Mouse (Mus musculus): ENCODE results near the gene Ddx19a. TPM values are rescaled to one million over a fixed set of nuclear protein-coding genes. Genes with fewer than 3 reads are reported as not detected.
"Not testable (repeated sequence)": the region's sequence is repeated elsewhere in the genome, so short reads cannot be mapped to it uniquely, and the experiment has no call there.

The Ddx19a gene
- polyA plus RNA-seq, 1 experiment from 2014 or later = 15.7 TPM

- peaks cover 76% of the 10 kb centered on the region for H3K36me3 ChIP-seq (ENCODE audit: control insufficient read depth, insufficient read depth, low read length)
- no peak overlapping the region for H3K4me2 ChIP-seq (ENCODE audit: low read length)
- DNase-seq (no peak), ATAC-seq (ENCODE audit: low FRiP score, low TSS enrichment) (no peak)
- WGBS = 97% methylated on average over 2 of the region's 2 CpGs
- H3K9me3 ChIP-seq (ENCODE audit: control insufficient read depth, low read length) = no peaks in the 10 kb centered on the region
- H3K9ac ChIP-seq (replicated peaks; ENCODE audit: low read length) = no peak overlapping the region
- no peak overlapping the region for H3K27ac ChIP-seq (replicated peaks; ENCODE audit: low read depth, low read length)
- H3K4me1 ChIP-seq (ENCODE audit: control insufficient read depth, insufficient read depth, low read length) = no peaks in the 10 kb centered on the region
- no peak overlapping the region for H3K4me3 ChIP-seq (replicated peaks; ENCODE audit: low read depth, low read length)
- H3K27me3 ChIP-seq (ENCODE audit: control insufficient read depth, insufficient read depth, low read length) = no peaks in the 10 kb centered on the region
Observed at GRCm38 (mm10) chr8:110981304-110981703, 16.3 kb downstream of the Ddx19a start.

- H3K4me2 ChIP-seq (ENCODE audit: low read length); H3K27ac ChIP-seq (replicated peaks; ENCODE audit: low read depth, low read length); H3K9ac ChIP-seq (replicated peaks; ENCODE audit: low read length); DNase-seq; H3K27me3 ChIP-seq (ENCODE audit: control insufficient read depth, insufficient read depth, low read length); ATAC-seq (ENCODE audit: low FRiP score, low TSS enrichment); H3K9me3 ChIP-seq (ENCODE audit: control insufficient read depth, low read length); H3K4me1 ChIP-seq (ENCODE audit: control insufficient read depth, insufficient read depth, low read length); H3K4me3 ChIP-seq (replicated peaks; ENCODE audit: low read depth, low read length): not testable (repeated sequence)
- WGBS = 89% methylated on average over 2 of the region's 2 CpGs
- peaks cover 69% of the 10 kb centered on the region for H3K36me3 ChIP-seq (ENCODE audit: control insufficient read depth, insufficient read depth, low read length)
Observed at GRCm38 (mm10) chr8:110977987-110978386, 19.6 kb downstream of the Ddx19a start.

GRCm38 (mm10) chr8:110976532-110976931, 21.1 kb downstream of the Ddx19a start:
- H3K9ac ChIP-seq (replicated peaks; ENCODE audit: low read length); H3K9me3 ChIP-seq (ENCODE audit: control insufficient read depth, low read length); H3K27ac ChIP-seq (replicated peaks; ENCODE audit: low read depth, low read length); H3K4me3 ChIP-seq (replicated peaks; ENCODE audit: low read depth, low read length); ATAC-seq (ENCODE audit: low FRiP score, low TSS enrichment); H3K4me2 ChIP-seq (ENCODE audit: low read length); H3K4me1 ChIP-seq (ENCODE audit: control insufficient read depth, insufficient read depth, low read length); DNase-seq; H3K27me3 ChIP-seq (ENCODE audit: control insufficient read depth, insufficient read depth, low read length): not testable (repeated sequence)
- peaks cover 58% of the 10 kb centered on the region for H3K36me3 ChIP-seq (ENCODE audit: control insufficient read depth, insufficient read depth, low read length)
- 98% methylated on average over 8 of the region's 8 CpGs for WGBS

GRCm38 (mm10) chr8:110969910-110970770, 27.5 kb downstream of the Ddx19a start:
- ATAC-seq (ENCODE audit: low FRiP score, low TSS enrichment) = peak; percentile 98
- DNase-seq = peak; percentile 97
- Histone ChIP-seq H3K4me3 (replicated peaks; ENCODE audit: low read depth, low read length) (peak overlapping the region; percentile 49), H3K9ac (replicated peaks; ENCODE audit: low read length) (peak overlapping the region; percentile 57), H3K36me3 (ENCODE audit: control insufficient read depth, insufficient read depth, low read length) (peaks cover 40% of the 10 kb centered on the region), H3K4me1 (ENCODE audit: control insufficient read depth, insufficient read depth, low read length) (peaks cover 4% of the 10 kb centered on the region), H3K9me3 (ENCODE audit: control insufficient read depth, low read length) (no peaks in the 10 kb centered on the region), H3K27ac (replicated peaks; ENCODE audit: low read depth, low read length) (peak overlapping the region; percentile 60; the same call in 1 of the 2 replicates), H3K27me3 (ENCODE audit: control insufficient read depth, insufficient read depth, low read length) (no peaks in the 10 kb centered on the region), H3K4me2 (ENCODE audit: low read length) (peak overlapping the region; percentile 69)
- 5% methylated on average over 45 of the region's 45 CpGs for WGBS

- Histone ChIP-seq H3K9ac (replicated peaks; ENCODE audit: low read length) (no peak overlapping the region), H3K36me3 (ENCODE audit: control insufficient read depth, insufficient read depth, low read length) (peaks cover 32% of the 10 kb centered on the region), H3K27me3 (ENCODE audit: control insufficient read depth, insufficient read depth, low read length) (no peaks in the 10 kb centered on the region), H3K27ac (replicated peaks; ENCODE audit: low read depth, low read length) (no peak overlapping the region), H3K9me3 (ENCODE audit: control insufficient read depth, low read length) (no peaks in the 10 kb centered on the region), H3K4me1 (ENCODE audit: control insufficient read depth, insufficient read depth, low read length) (peaks cover 4% of the 10 kb centered on the region), H3K4me2 (ENCODE audit: low read length) (no peak overlapping the region), H3K4me3 (replicated peaks; ENCODE audit: low read depth, low read length) (no peak overlapping the region)
- 85% methylated on average over 9 of the region's 9 CpGs for WGBS
- ATAC-seq (ENCODE audit: low FRiP score, low TSS enrichment) (no peak), DNase-seq (no peak)
Observed at GRCm38 (mm10) chr8:110967326-110967725, 30.3 kb downstream of the Ddx19a start.

- DNase-seq = no peak
- ATAC-seq (ENCODE audit: low FRiP score, low TSS enrichment) = no peak
- Histone ChIP-seq H3K4me2 (ENCODE audit: low read length) (no peak overlapping the region), H3K36me3 (ENCODE audit: control insufficient read depth, insufficient read depth, low read length) (peaks cover 40% of the 10 kb centered on the region), H3K4me3 (replicated peaks; ENCODE audit: low read depth, low read length) (no peak overlapping the region), H3K4me1 (ENCODE audit: control insufficient read depth, insufficient read depth, low read length) (peaks cover 4% of the 10 kb centered on the region), H3K27me3 (ENCODE audit: control insufficient read depth, insufficient read depth, low read length) (no peaks in the 10 kb centered on the region), H3K27ac (replicated peaks; ENCODE audit: low read depth, low read length) (no peak overlapping the region), H3K9me3 (ENCODE audit: control insufficient read depth, low read length) (no peaks in the 10 kb centered on the region), H3K9ac (replicated peaks; ENCODE audit: low read length) (no peak overlapping the region)
- WGBS = 93% methylated on average over 8 of the region's 8 CpGs
Observed at GRCm38 (mm10) chr8:110966586-110966985, 31.0 kb downstream of the Ddx19a start.

- 69% methylated on average over 7 of the region's 7 CpGs for WGBS
- H3K27me3 ChIP-seq (ENCODE audit: control insufficient read depth, insufficient read depth, low read length) = no peaks in the 10 kb centered on the region
- peak; percentile 12 for DNase-seq
Observed at GRCm38 (mm10) chr8:110965594-110965993, 32.0 kb downstream of the Ddx19a start.

GRCm38 (mm10) chr8:110964666-110965065, 32.9 kb downstream of the Ddx19a start:
- Histone ChIP-seq H3K9me3 (ENCODE audit: control insufficient read depth, low read length) (no peaks in the 10 kb centered on the region), H3K36me3 (ENCODE audit: control insufficient read depth, insufficient read depth, low read length) (peaks cover 47% of the 10 kb centered on the region), H3K27me3 (ENCODE audit: control insufficient read depth, insufficient read depth, low read length) (no peaks in the 10 kb centered on the region), H3K9ac (replicated peaks; ENCODE audit: low read length) (no peak overlapping the region), H3K27ac (replicated peaks; ENCODE audit: low read depth, low read length) (no peak overlapping the region), H3K4me1 (ENCODE audit: control insufficient read depth, insufficient read depth, low read length) (no peaks in the 10 kb centered on the region), H3K4me2 (ENCODE audit: low read length) (no peak overlapping the region), H3K4me3 (replicated peaks; ENCODE audit: low read depth, low read length) (no peak overlapping the region)
- WGBS = 72% methylated on average over 7 of the region's 7 CpGs
- no peak for ATAC-seq (ENCODE audit: low FRiP score, low TSS enrichment)
- DNase-seq = peak; percentile 15

More at GRCm38 (mm10) chr8:110965594-110965993, 32.0 kb downstream of the Ddx19a start:
- Histone ChIP-seq H3K36me3 (ENCODE audit: control insufficient read depth, insufficient read depth, low read length) (peaks cover 40% of the 10 kb centered on the region), H3K4me2 (ENCODE audit: low read length) (no peak overlapping the region), H3K9me3 (ENCODE audit: control insufficient read depth, low read length) (no peaks in the 10 kb centered on the region), H3K9ac (replicated peaks; ENCODE audit: low read length) (no peak overlapping the region), H3K4me1 (ENCODE audit: control insufficient read depth, insufficient read depth, low read length) (peaks cover 2% of the 10 kb centered on the region), H3K4me3 (replicated peaks; ENCODE audit: low read depth, low read length) (no peak overlapping the region), H3K27ac (replicated peaks; ENCODE audit: low read depth, low read length) (no peak overlapping the region)
- no peak for ATAC-seq (ENCODE audit: low FRiP score, low TSS enrichment)

GRCm38 (mm10) chr8:110963051-110963450, 34.5 kb downstream of the Ddx19a start:
- 92% methylated on average over 2 of the region's 2 CpGs for WGBS

More at GRCm38 (mm10) chr8:110963051-110963450, 34.5 kb downstream of the Ddx19a start:
- no peaks in the 10 kb centered on the region for H3K4me1 ChIP-seq (ENCODE audit: control insufficient read depth, insufficient read depth, low read length)
- H3K36me3 ChIP-seq (ENCODE audit: control insufficient read depth, insufficient read depth, low read length) = peaks cover 57% of the 10 kb centered on the region
- no peaks in the 10 kb centered on the region for H3K9me3 ChIP-seq (ENCODE audit: control insufficient read depth, low read length)
- H3K9ac ChIP-seq (replicated peaks; ENCODE audit: low read length) = no peak overlapping the region
- no peak overlapping the region for H3K4me2 ChIP-seq (ENCODE audit: low read length)
- DNase-seq = no peak
- no peak overlapping the region for H3K4me3 ChIP-seq (replicated peaks; ENCODE audit: low read depth, low read length)
- no peaks in the 10 kb centered on the region for H3K27me3 ChIP-seq (ENCODE audit: control insufficient read depth, insufficient read depth, low read length)
- ATAC-seq (ENCODE audit: low FRiP score, low TSS enrichment) = no peak
- no peak overlapping the region for H3K27ac ChIP-seq (replicated peaks; ENCODE audit: low read depth, low read length)
